Mouse (Mus musculus) embryonic facial prominence, embryonic 12.5 days (tissue): ENCODE measurements around the gene Fmo2. TPM values are rescaled to one million over a fixed set of nuclear protein-coding genes. Genes with fewer than 3 reads are reported as not detected.

Source experiments
- ATAC-seq: fragments of 200-750 bp; cut with Nextera tagmentation; 2 replicates; pipeline ENCODE4 v1.8.0; 2017; ENCODE audit not compliant: insufficient number of reproducible peaks, insufficient read depth, low FRiP score, low TSS enrichment
- H3K27ac ChIP-seq: fragments of 300-500 bp; sonication (generic); 2 replicates; pipeline ENCODE4 v1.5.1; 2016; ENCODE audit warnings: mild to moderate bottlenecking
- H3K27me3 ChIP-seq: fragments of 300-500 bp; sonication (generic); 2 replicates; pipeline ENCODE4 v1.6.1; 2016; ENCODE audit warnings: mild to moderate bottlenecking, moderate library complexity
- H3K36me3 ChIP-seq: fragments of 300-500 bp; sonication (generic); 2 replicates; pipeline ENCODE4 v1.6.1; 2016; ENCODE audit warnings: mild to moderate bottlenecking
- H3K4me1 ChIP-seq: fragments of 300-500 bp; sonication (generic); 2 replicates; pipeline ENCODE4 v1.6.1; 2016
- H3K4me2 ChIP-seq: fragments of 300-500 bp; sonication (generic); replicated peaks from 2 replicates; pipeline ENCODE4 v1.6.1; 2016; ENCODE audit warnings: mild to moderate bottlenecking, moderate library complexity
- H3K4me3 ChIP-seq: fragments of 300-500 bp; sonication (generic); 2 replicates; pipeline ENCODE4 v1.5.1; 2016; ENCODE audit warnings: mild to moderate bottlenecking
- H3K9ac ChIP-seq: fragments of 300-500 bp; sonication (generic); 2 replicates; pipeline ENCODE4 v1.6.1; 2016; ENCODE audit warnings: mild to moderate bottlenecking, moderate library complexity
- H3K9me3 ChIP-seq: fragments of 300-500 bp; sonication (generic); 2 replicates; pipeline ENCODE4 v1.6.1; 2016; ENCODE audit warnings: mild to moderate bottlenecking, moderate library complexity
- WGBS: fragments of 180-500 bp; shearing (Covaris S2); methylation state at CpG from one replicate; pipeline ENCODE4 v1.1.7; 2016; 5-methylcytosine and 5-hydroxymethylcytosine counted together
- polyA plus RNA-seq: library from polyadenylated mRNA; unstranded; fragments of >200 nt; fragmentation: Nextera tagmentation; extraction: Ambion mirVana; gene quantifications from 2 replicates; pipeline ENCODE4 v1.2.1, GENCODE M21; 2016

Gene Fmo2
- polyA plus RNA-seq, 1 experiment from 2014 or later, result 0.59 TPM

DNA sequence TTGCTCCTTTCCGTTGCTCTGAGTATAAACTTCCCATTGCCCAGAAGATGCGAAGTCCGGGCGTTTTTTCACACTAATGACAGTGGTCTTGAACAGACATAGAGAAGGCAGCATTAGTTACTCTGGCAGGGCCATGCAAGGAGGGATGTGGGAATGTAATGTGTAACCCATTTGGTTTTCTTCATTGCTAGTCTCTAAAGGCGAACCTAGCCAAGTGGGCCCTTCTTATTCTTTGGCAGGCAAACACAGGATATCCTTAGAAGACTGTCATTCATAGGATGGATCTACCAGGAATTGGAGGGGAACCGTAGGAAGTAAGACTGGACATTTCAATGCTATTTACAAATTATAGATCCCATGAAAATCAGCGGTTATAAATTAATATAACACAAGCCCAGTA, 10.9 kb downstream of the Fmo2 start:
- ATAC-seq, result no peak
- Histone ChIP-seq H3K9me3 (peaks cover 4% of the 10 kb centered on the region; the same call in 1 of the 2 replicates), H3K27ac (no peak overlapping the region), H3K9ac (no peak overlapping the region), H3K4me3 (no peak overlapping the region), H3K36me3 (no peaks in the 10 kb centered on the region), H3K27me3 (no peaks in the 10 kb centered on the region), H3K4me2 (no peak overlapping the region), H3K4me1 (no peaks in the 10 kb centered on the region)
- WGBS, result 91% methylated on average over 7 of the region's 7 CpGs

DNA sequence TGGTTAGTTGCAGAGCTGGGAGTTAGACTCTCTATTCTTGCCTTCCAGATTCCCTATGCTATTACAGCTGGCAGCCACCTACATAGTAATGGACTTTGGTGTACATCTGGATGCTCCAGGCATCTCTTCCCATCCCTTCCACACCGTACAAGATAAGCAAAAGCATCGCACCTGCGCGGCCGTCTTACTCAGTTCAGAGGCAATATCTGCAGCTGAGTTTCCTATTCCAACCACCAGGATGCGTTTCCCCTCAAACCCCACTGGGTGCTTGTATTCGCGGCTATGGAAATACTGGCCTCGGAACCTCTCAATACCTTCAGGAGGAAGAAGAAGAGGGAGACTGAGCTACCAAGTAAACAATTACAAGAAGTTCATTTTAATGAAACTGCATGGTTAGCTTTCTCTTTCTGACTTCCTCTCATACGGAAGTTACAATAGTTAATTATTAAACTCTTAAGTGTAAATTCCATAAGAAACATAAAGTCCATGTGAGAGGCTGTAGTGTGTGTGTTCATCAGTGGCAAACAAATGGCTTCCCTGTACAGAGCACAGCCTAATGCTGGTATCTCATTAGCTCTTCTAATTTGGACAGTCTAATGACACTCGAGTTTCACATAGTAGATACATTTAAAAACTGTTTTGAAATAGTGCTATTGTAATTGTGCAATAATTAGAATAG, 12.2 kb downstream of the Fmo2 start:
- ATAC-seq, result no peak
- peaks cover 4% of the 10 kb centered on the region; the same call in 1 of the 2 replicates for H3K9me3 ChIP-seq
- H3K36me3 ChIP-seq, result no peaks in the 10 kb centered on the region
- no peak overlapping the region for H3K4me3 ChIP-seq
- no peak overlapping the region for H3K9ac ChIP-seq
- H3K4me1 ChIP-seq, result no peaks in the 10 kb centered on the region
- no peak overlapping the region for H3K4me2 ChIP-seq
- WGBS, result 82% methylated on average over 11 of the region's 11 CpGs
- no peaks in the 10 kb centered on the region for H3K27me3 ChIP-seq
- no peak overlapping the region for H3K27ac ChIP-seq

DNA sequence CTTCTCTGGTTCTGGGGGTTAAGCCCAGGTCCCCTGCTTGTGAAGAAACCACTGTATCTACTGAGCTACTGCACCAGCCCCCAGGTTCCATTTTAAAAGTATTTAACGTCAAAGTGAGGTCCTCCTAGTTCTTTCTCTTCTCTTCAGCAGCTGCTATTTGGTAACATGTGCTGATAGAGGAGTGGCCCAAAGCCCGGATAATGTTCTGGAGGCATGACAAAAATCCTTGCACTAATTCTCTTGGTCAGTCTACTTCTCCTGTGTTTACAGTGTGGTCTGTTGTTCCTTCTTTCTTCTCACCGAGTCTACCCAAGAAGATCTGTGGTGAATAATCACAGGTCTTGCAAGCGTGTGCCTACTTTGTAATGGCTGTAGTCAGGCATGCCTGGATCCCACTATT, 15.8 kb downstream of the Fmo2 start:
- Histone ChIP-seq H3K27ac (no peak overlapping the region), H3K4me2 (no peak overlapping the region), H3K9ac (no peak overlapping the region), H3K4me1 (no peaks in the 10 kb centered on the region), H3K9me3 (no peaks in the 10 kb centered on the region), H3K4me3 (no peak overlapping the region), H3K27me3 (no peaks in the 10 kb centered on the region), H3K36me3 (no peaks in the 10 kb centered on the region)
- 79% methylated on average over 4 of the region's 4 CpGs for WGBS
- ATAC-seq, result no peak

DNA sequence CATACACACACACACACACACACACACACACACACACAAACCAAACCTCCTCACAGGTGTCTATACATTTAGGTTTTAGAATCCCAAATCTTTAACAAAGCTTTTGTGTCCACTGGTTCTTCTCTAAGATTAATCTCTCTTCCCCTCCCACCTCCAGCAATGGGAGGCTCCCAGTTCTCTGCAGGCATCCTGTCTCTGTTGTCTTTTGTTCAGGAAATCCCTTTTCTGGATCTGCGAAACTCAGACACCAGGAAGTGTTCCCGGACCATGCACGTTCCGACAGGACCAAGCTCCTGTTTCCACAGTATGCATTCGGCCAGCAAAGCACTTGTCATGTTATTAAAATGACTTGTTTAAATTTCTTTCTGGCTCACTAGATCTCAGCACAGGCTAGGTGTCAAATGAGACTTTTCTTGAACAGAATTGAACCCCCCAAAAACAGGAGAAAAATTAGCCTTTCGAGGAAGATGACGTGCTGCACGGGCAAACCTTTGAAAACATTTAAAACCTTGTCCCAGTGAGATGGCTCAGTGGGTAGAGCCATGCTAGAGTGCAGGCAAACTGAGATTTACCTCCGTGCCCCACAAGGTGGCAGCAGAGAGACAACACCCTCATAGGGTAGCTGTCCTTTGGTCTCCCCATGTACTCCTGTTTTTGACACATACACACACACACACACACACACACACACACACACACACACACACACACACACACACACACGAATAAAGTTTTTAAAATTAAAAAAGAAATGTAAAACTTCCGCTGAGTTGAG, 18.7 kb downstream of the Fmo2 start:
- Histone ChIP-seq H3K4me2 (no peak overlapping the region), H3K4me3 (no peak overlapping the region), H3K27me3 (no peaks in the 10 kb centered on the region), H3K36me3 (no peaks in the 10 kb centered on the region), H3K9ac (no peak overlapping the region), H3K9me3 (no peaks in the 10 kb centered on the region), H3K4me1 (peaks cover 3% of the 10 kb centered on the region; the same call in 1 of the 2 replicates), H3K27ac (no peak overlapping the region)
- WGBS, result 57% methylated on average over 11 of the region's 11 CpGs
- ATAC-seq, result no peak

DNA sequence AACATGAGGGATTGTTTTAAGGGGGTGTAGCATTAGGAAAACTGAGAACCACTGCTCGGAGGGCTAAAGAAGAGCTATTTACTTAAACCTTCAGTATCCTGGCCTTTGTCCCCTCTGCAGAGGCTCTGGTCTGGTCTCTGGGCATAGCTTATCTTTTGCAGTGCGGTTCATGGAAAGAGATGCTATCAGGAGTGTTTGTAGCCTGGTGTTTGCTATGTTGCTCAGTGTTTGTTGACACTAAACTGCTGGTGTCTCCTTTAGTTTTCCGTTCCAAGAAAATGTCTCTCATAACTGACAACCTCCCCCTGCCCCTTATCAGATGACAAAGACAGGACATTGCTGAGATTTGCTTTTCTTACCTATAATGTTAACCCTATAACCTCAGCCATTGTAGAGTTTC, 23.4 kb downstream of the Fmo2 start:
- Histone ChIP-seq H3K27ac (no peak overlapping the region; the same call in 1 of the 2 replicates), H3K36me3 (no peaks in the 10 kb centered on the region)

DNA sequence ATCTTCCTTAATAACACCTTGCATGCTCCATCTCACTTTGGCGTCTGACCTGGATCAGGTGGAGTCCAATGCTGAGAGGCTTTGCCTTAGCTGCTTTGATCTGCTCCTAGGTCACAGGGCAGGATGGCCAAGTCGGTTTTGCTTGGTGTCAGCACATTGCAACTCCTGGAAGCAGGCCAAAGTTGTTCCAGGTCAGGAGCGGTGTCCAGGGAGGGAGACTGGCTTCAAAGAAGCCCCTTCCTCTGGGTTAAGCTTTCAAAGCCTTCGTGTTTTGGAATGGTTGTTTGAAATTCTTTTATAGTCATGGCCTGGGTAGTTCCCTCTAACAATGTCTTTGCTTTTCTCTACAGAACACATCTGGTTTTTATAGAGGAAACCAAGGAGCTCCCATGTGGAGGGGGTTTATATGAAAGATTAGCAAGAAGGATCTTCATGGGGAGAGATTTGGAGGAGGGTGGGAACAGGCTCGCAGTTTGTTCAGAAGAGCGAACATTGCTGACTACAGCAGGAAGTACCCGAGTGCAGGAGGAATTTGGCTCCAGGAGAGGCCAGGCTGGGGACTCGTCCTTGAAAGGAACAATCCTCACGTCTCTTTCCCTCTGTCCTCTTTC, 26.7 kb downstream of the Fmo2 start:
- peaks cover 19% of the 10 kb centered on the region for H3K4me1 ChIP-seq
- no peaks in the 10 kb centered on the region for H3K27me3 ChIP-seq
- H3K4me3 ChIP-seq, result no peak overlapping the region
- WGBS, result 18% methylated on average over 9 of the region's 9 CpGs
- 0 out of 2 replicates have a peak, but pooled peaks cover 4% of the 10 kb centered on the region for H3K9me3 ChIP-seq
- peak overlapping the region; percentile 83 for H3K27ac ChIP-seq
- no peak overlapping the region for H3K9ac ChIP-seq
- H3K36me3 ChIP-seq, result no peaks in the 10 kb centered on the region
- peak overlapping the region; percentile 16; the same call in 1 of the 2 replicates for H3K4me2 ChIP-seq
- peak; percentile 86 for ATAC-seq

More for the DNA sequence above, 23.4 kb downstream of the Fmo2 start:
- H3K4me2 ChIP-seq, result no peak overlapping the region
- H3K4me1 ChIP-seq, result peaks cover 16% of the 10 kb centered on the region
- no peaks in the 10 kb centered on the region for H3K9me3 ChIP-seq
- H3K4me3 ChIP-seq, result no peak overlapping the region
- H3K9ac ChIP-seq, result no peak overlapping the region
- no peaks in the 10 kb centered on the region for H3K27me3 ChIP-seq
- 39% methylated on average over 3 of the region's 3 CpGs for WGBS
- ATAC-seq, result no peak

DNA sequence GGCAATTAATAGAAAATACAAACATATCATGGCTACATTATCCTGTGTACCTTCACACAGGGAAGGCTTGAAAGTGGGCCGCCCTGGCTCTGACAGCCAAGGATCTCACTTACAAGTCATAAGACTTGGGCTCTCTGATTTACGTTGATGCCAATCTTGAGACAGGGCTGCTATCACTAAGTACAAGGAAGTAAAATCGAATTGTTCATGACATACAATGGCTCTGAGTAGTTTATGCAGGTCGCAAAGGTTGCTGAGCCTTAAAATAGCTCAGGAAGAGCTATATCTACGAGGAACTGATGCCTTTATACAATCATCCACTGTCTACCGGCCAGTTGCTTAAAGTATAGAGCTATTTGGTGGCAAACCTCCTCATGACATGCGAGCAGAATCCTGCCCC, 27.5 kb downstream of the Fmo2 start:
- peaks cover 22% of the 10 kb centered on the region for H3K4me1 ChIP-seq
- H3K4me2 ChIP-seq, result no peak overlapping the region
- H3K27me3 ChIP-seq, result no peaks in the 10 kb centered on the region
- no peaks in the 10 kb centered on the region for H3K36me3 ChIP-seq
- H3K9me3 ChIP-seq, result 0 out of 2 replicates have a peak, but pooled peaks cover 4% of the 10 kb centered on the region
- H3K9ac ChIP-seq, result no peak overlapping the region
- no peak overlapping the region for H3K4me3 ChIP-seq
- no peak for ATAC-seq
- H3K27ac ChIP-seq, result peak overlapping the region; percentile 83; the same call in 1 of the 2 replicates
- 68% methylated on average over 7 of the region's 7 CpGs for WGBS

DNA sequence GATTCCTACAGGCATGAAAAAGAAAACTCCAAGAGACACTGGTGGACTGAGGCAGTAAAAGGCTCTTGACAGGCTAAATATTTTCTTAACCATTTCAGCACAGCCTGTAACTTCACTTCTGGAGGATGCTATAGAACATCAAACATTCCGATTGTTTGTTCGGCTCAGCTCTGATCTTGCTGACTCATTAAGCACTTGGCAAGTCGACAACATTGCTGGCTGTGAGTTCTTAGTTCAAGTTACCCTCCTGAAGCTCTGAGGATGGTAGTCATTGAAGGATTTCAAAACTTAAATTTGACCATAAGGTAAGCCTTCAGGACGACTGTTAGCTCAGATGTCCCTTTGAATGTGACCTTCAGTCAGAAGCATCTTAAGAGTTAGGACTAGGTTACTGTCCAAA, 31.1 kb downstream of the Fmo2 start:
- Histone ChIP-seq H3K27me3 (no peaks in the 10 kb centered on the region), H3K9ac (no peak overlapping the region), H3K9me3 (0 out of 2 replicates have a peak, but pooled peaks cover 4% of the 10 kb centered on the region), H3K4me2 (no peak overlapping the region), H3K27ac (no peak overlapping the region), H3K36me3 (no peaks in the 10 kb centered on the region), H3K4me1 (peaks cover 16% of the 10 kb centered on the region; the same call in 1 of the 2 replicates), H3K4me3 (no peak overlapping the region)
- no peak for ATAC-seq
- 81% methylated on average over 4 of the region's 4 CpGs for WGBS

DNA sequence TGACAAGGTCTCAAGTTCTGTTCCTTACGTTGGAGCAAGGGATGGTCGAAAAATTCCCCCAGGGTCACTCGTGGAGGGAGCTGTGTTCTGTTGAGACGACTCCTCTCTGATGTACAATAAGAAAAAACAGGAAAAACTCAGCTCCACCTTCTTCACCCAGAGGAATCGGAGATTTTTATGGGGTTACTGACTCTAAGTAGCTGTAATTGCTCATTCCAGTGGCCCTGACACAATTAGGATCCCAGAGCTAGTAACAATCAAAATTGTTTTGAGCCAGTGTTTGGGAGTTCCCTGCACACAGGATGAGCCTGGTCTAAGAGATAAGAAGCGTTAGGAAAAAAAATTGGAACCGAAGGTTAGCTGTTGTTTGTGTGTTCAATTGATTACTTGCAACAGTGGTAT, 32.2 kb downstream of the Fmo2 start, which contains the start of gene Fmo1:
Fmo1 (minus strand) TSS at position 331 of the 402 bp plus-strand sequence.
- H3K9me3 ChIP-seq, result 0 out of 2 replicates have a peak, but pooled peaks cover 4% of the 10 kb centered on the region
- 42% methylated on average over 7 of the region's 7 CpGs for whole genome bisulfite sequencing
- no peak within 1 kb of the TSS for H3K9ac ChIP-seq
- no peak for ATAC-seq
- no peak within 1 kb of the TSS for H3K4me3 ChIP-seq
- H3K27ac ChIP-seq, result peak within 1 kb of the TSS; percentile 30; the same call in 1 of the 2 replicates
- H3K27me3 ChIP-seq, result no peaks in the 10 kb centered on the region
- H3K4me1 ChIP-seq, result peaks cover 15% of the 10 kb centered on the region; the same call in 1 of the 2 replicates
- H3K4me2 ChIP-seq, result no peak within 1 kb of the TSS
- H3K36me3 ChIP-seq, result no peaks in the 10 kb centered on the region

DNA sequence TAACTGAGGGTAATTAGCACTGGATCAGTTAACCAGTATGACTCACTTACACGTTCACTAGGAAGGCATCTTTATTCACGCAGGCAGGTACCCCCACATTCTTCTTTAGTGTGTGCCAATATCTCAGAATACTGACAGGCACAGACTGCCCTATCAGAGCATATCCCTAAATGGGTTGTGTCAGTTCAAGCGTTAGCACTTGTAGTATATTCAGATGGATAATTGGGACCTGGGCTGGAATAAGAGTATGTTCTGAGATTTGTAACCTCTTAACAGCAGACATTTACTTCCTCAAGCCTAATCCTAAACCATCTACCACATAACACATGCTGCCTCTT, 33.1 kb downstream of the Fmo2 start:
- Histone ChIP-seq H3K4me2 (no peak overlapping the region), H3K27me3 (no peaks in the 10 kb centered on the region), H3K4me3 (no peak overlapping the region), H3K9me3 (0 out of 2 replicates have a peak, but pooled peaks cover 4% of the 10 kb centered on the region), H3K27ac (no peak overlapping the region), H3K36me3 (no peaks in the 10 kb centered on the region), H3K9ac (no peak overlapping the region), H3K4me1 (peaks cover 13% of the 10 kb centered on the region; the same call in 1 of the 2 replicates)
- 58% methylated on average over 3 of the region's 3 CpGs for WGBS
- no peak for ATAC-seq

DNA sequence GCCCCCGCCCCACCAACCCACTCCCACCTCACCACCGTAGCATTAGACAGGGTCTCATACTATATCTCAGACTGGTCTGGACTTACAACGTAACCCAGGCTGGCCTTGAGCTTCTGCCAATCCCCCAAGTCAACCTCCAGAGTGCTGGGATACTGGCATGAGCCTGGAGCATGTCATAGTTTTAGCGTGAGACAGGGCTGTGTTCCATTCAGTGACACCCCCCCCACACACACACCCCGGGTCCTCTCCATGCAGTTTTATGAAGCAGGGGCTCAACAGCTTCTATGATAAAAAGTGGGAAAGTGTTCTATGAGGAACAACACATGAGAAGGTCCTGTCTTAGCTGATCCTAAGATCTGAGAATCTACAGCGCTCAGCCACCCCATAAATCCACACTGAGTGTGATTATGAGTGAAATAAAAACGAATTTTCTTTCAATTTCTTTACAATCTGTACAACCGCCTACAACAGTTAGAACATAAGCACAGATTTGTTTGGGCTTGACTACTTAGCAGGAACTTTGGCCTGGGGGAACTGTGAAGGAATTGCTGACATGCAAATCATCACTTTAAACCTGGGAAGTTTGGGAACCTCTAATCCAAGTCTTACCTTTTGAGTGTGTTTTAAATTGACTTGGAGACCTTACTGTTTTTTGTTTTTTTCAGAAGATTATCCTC, 33.6 kb downstream of the Fmo2 start:
- WGBS, result 79% methylated on average over 8 of the region's 8 CpGs
- H3K9me3 ChIP-seq, result 0 out of 2 replicates have a peak, but pooled peaks cover 4% of the 10 kb centered on the region
- no peak for ATAC-seq
- H3K4me2 ChIP-seq, result no peak overlapping the region
- no peak overlapping the region for H3K4me3 ChIP-seq
- H3K4me1 ChIP-seq, result peaks cover 12% of the 10 kb centered on the region
- no peaks in the 10 kb centered on the region for H3K36me3 ChIP-seq
- H3K9ac ChIP-seq, result no peak overlapping the region
- no peaks in the 10 kb centered on the region for H3K27me3 ChIP-seq
- no peak overlapping the region for H3K27ac ChIP-seq
